Mouse (Mus musculus) heart, embryonic 16.5 days (tissue): ENCODE data around the gene Tspyl3. TPM values are rescaled to one million over a fixed set of nuclear protein-coding genes. Genes with fewer than 3 reads are reported as not detected.

ENCODE experiments used
- ATAC-seq: fragments of 200-750 bp; cut with Nextera tagmentation; replicated peaks from 2 replicates; pipeline ENCODE4 v1.8.0; 2017; ENCODE audit warnings: moderate number of reproducible peaks; ENCODE audit not compliant: insufficient read depth, low FRiP score; ENCODE audit errors: extremely low read depth
- H3K27ac ChIP-seq: fragments of 300-500 bp; sonication (generic); 2 replicates; pipeline ENCODE4 v1.5.1; 2014; ENCODE audit warnings: mild to moderate bottlenecking, low read length, control low read depth, moderate library complexity
- H3K27me3 ChIP-seq: fragments of 300-500 bp; sonication (generic); 2 replicates; pipeline ENCODE4 v1.6.1; 2014; ENCODE audit warnings: low read length, mixed read lengths; ENCODE audit not compliant: control insufficient read depth, insufficient read depth
- H3K36me3 ChIP-seq: fragments of 300-500 bp; sonication (generic); 2 replicates; pipeline ENCODE4 v1.6.1; 2014; ENCODE audit not compliant: control insufficient read depth, insufficient read depth
- H3K4me1 ChIP-seq: fragments of 300-500 bp; sonication (generic); 2 replicates; pipeline ENCODE4 v1.6.1; 2014; ENCODE audit warnings: low read length, mixed read lengths; ENCODE audit not compliant: control insufficient read depth, insufficient read depth
- H3K4me2 ChIP-seq: fragments of 300-500 bp; sonication (generic); 2 replicates; pipeline ENCODE4 v1.6.1; 2014; ENCODE audit warnings: low read depth, mild to moderate bottlenecking, control low read depth, low read length
- H3K4me3 ChIP-seq: fragments of 300-500 bp; sonication (generic); 2 replicates; pipeline ENCODE4 v1.5.1; 2014; ENCODE audit warnings: mild to moderate bottlenecking, control low read depth, low read length
- H3K9ac ChIP-seq: fragments of 300-500 bp; sonication (generic); 2 replicates; pipeline ENCODE4 v1.6.1; 2014; ENCODE audit warnings: low read length, control low read depth
- H3K9me3 ChIP-seq: fragments of 300-500 bp; sonication (generic); replicated peaks from 2 replicates; pipeline ENCODE4 v1.6.1; 2016; ENCODE audit warnings: low read length; ENCODE audit not compliant: control insufficient read depth
- WGBS: fragments of 180-500 bp; shearing (Covaris S2); extraction: QIAGEN DNeasy Blood & Tissue Kit; methylation state at CpG from one replicate; pipeline ENCODE4 v1.1.7; 2014; 5-methylcytosine and 5-hydroxymethylcytosine counted together
- polyA plus RNA-seq: library from polyadenylated mRNA; unstranded; fragments of >200 nt; fragmentation: Nextera tagmentation; extraction: Ambion mirVana; gene quantifications from 2 replicates; pipeline ENCODE4 v1.2.1, GENCODE M21; 2015

Tspyl3 gene
- polyA plus RNA-seq, 1 experiment from 2014 or later: 7.5 TPM

DNA sequence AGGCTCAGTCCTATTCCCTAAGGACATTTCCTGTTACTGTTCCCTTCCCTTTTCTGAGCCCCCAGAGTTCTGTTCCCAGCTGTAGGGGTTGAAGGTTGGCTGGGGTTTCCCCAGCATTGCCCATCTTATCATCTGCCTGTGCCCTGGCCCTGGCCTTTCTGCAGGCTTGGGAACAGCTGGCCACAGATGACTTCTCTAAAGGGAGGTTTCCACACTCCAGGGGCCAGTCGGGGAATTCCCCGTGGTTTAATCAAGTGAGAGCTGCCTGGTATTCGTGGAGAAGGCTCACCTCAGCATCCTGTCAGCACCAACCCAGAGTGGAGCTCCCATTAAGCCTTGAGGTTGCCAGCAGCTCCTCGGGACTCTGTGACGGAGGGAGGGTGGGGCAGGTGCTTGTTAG is 26.8 kb downstream of the Tspyl3 start:
- peak overlapping the region; percentile 22; the same call in 1 of the 2 replicates for H3K9ac ChIP-seq
- peak; percentile 28; the same call in 1 of the 2 replicates for ATAC-seq
- H3K4me2 ChIP-seq: no peak overlapping the region

DNA sequence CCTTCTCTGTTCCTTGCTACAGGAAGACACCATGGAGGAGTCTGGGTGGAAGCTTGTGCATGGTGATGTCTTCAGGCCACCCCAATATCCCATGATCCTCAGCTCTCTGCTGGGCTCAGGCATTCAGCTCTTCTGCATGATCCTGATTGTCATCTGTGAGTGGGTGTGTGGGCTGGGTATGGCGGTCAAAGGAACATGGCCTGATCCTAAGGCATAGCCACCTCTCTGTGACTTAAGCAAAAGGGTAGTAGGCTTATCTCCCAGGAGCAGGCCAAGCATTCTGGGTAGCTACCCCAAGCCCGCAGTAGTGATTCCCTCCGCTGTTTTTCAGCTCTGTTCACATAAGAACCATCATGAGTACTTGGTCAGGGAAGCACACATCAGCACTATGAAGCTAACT is 31.0 kb downstream of the Tspyl3 start:
- Histone ChIP-seq H3K27ac (no peak overlapping the region), H3K4me2 (no peak overlapping the region), H3K4me1 (no peaks in the 10 kb centered on the region), H3K9ac (no peak overlapping the region), H3K9me3 (no peaks in the 10 kb centered on the region), H3K36me3 (peaks cover 47% of the 10 kb centered on the region), H3K27me3 (no peaks in the 10 kb centered on the region), H3K4me3 (no peak overlapping the region)
- WGBS: 90% methylated on average over 3 of the region's 3 CpGs
- ATAC-seq: no peak

More for the DNA sequence above, 26.8 kb downstream of the Tspyl3 start:
- no peaks in the 10 kb centered on the region for H3K27me3 ChIP-seq
- H3K27ac ChIP-seq: peak overlapping the region; percentile 10; the same call in 1 of the 2 replicates
- peaks cover 50% of the 10 kb centered on the region for H3K36me3 ChIP-seq
- no peak overlapping the region for H3K4me3 ChIP-seq
- H3K4me1 ChIP-seq: no peaks in the 10 kb centered on the region
- WGBS: 25% methylated on average over 5 of the region's 5 CpGs
- no peaks in the 10 kb centered on the region for H3K9me3 ChIP-seq

DNA sequence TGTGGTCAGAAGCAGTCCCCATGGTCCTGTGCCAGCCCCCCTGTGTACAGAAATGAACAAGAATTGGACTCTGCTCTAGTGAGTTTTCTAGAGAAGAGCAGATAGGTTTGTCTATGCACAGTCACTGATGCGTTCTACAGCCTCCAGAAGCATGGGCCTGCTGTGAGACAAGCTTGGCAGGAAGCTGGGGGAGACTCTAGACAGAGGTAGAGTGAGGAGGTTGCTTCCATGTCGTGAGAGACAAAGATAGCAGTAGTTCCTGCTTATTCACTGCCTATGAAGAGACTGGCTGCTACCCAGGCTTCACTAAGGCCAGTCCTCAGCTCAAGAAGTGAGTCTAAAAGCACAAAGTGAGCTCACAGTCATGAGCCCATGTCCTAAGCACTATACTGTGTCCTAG is 34.0 kb downstream of the Tspyl3 start:
- 63% methylated on average over 2 of the region's 2 CpGs for WGBS
- no peaks in the 10 kb centered on the region for H3K27me3 ChIP-seq
- no peaks in the 10 kb centered on the region for H3K9me3 ChIP-seq
- H3K36me3 ChIP-seq: peaks cover 60% of the 10 kb centered on the region
- no peak overlapping the region for H3K9ac ChIP-seq
- H3K27ac ChIP-seq: no peak overlapping the region
- H3K4me1 ChIP-seq: peaks cover 2% of the 10 kb centered on the region
- ATAC-seq: no peak
- no peak overlapping the region for H3K4me2 ChIP-seq
- no peak overlapping the region for H3K4me3 ChIP-seq

DNA sequence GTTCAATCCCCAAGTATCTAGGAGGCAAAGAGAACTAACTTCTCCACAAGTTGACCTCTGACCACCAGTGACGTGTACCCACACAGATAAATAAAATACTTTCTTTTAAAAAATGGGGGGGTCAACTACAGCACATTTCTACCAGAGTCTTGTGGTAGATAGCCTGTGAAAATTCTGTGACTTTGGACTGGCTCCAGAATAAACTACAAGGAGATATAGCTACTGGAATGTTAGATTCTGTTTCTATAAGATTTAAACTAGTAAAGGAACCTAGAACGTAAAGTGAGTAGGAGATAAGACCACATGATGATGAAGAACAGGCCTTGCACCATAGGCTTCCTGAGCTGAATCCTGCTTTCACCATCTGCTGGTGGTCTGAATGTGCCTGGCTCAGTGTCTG is 37.4 kb downstream of the Tspyl3 start:
- Histone ChIP-seq H3K9ac (no peak overlapping the region), H3K27me3 (no peaks in the 10 kb centered on the region), H3K27ac (no peak overlapping the region), H3K4me1 (peaks cover 12% of the 10 kb centered on the region), H3K36me3 (peaks cover 54% of the 10 kb centered on the region), H3K4me2 (no peak overlapping the region), H3K4me3 (no peak overlapping the region), H3K9me3 (no peaks in the 10 kb centered on the region)
- WGBS: 65% methylated on average over 2 of the region's 2 CpGs
- ATAC-seq: no peak

GRCm38 (mm10) chr2:153186176-153186591 is 39.1 kb downstream of the Tspyl3 start:
- Histone ChIP-seq H3K9me3 (no peaks in the 10 kb centered on the region), H3K36me3 (peaks cover 46% of the 10 kb centered on the region), H3K27ac (peak overlapping the region; percentile 24; the same call in 1 of the 2 replicates), H3K9ac (no peak overlapping the region), H3K4me1 (peaks cover 12% of the 10 kb centered on the region), H3K4me3 (no peak overlapping the region), H3K27me3 (no peaks in the 10 kb centered on the region), H3K4me2 (no peak overlapping the region)
- peak; percentile 70 for ATAC-seq
- 33% methylated on average over 2 of the region's 2 CpGs for WGBS

DNA sequence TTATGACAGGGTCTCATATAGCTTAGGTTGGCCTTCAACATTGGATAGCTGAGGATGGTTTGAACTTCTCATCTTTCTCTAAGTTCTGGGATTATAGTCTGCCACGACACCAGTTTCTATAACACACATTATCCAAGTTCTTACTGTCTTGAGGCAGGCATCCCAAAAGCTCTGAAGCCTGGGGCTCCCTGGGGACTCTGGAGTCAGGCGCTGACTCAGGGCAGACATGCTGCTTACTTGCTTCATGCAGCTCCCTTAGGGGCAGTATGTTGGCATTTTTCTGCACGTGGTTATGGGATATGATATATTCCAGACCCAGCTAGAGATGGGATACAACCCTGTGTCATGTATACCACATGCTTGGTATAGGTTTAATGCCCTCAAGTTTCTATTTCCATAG is 45.3 kb downstream of the Tspyl3 start:
- Histone ChIP-seq H3K27ac (no peak overlapping the region), H3K4me2 (no peak overlapping the region), H3K4me1 (peaks cover 4% of the 10 kb centered on the region; the same call in 1 of the 2 replicates), H3K27me3 (no peaks in the 10 kb centered on the region), H3K9me3 (no peaks in the 10 kb centered on the region), H3K4me3 (no peak overlapping the region), H3K36me3 (peaks cover 24% of the 10 kb centered on the region), H3K9ac (no peak overlapping the region)
- no peak for ATAC-seq
- WGBS: 74% methylated on average over 3 of the region's 3 CpGs

GRCm38 (mm10) chr2:153179126-153179860 is 45.9 kb downstream of the Tspyl3 start:
- H3K27me3 ChIP-seq: no peaks in the 10 kb centered on the region
- no peaks in the 10 kb centered on the region; the same call in 1 of the 2 replicates for H3K9me3 ChIP-seq
- peaks cover 23% of the 10 kb centered on the region for H3K36me3 ChIP-seq
- H3K4me2 ChIP-seq: no peak overlapping the region
- no peak overlapping the region for H3K27ac ChIP-seq
- 77% methylated on average over 10 of the region's 10 CpGs for WGBS
- H3K9ac ChIP-seq: no peak overlapping the region
- no peak overlapping the region for H3K4me3 ChIP-seq
- H3K4me1 ChIP-seq: peaks cover 4% of the 10 kb centered on the region; the same call in 1 of the 2 replicates
- ATAC-seq: no peak

- no peak overlapping the region for H3K4me3 ChIP-seq
- no peak overlapping the region for H3K9ac ChIP-seq
- H3K9me3 ChIP-seq: no peaks in the 10 kb centered on the region; the same call in 1 of the 2 replicates
- peaks cover 14% of the 10 kb centered on the region for H3K36me3 ChIP-seq
- WGBS: 91% methylated on average over 3 of the region's 3 CpGs
- no peak for ATAC-seq
- no peak overlapping the region for H3K27ac ChIP-seq
- H3K4me1 ChIP-seq: peaks cover 4% of the 10 kb centered on the region; the same call in 1 of the 2 replicates
- no peak overlapping the region for H3K4me2 ChIP-seq
- no peaks in the 10 kb centered on the region for H3K27me3 ChIP-seq
Measured at GRCm38 (mm10) chr2:153177188-153177587, 48.1 kb downstream of the Tspyl3 start.

GRCm38 (mm10) chr2:153175995-153176570 is 49.2 kb downstream of the Tspyl3 start:
- ATAC-seq: no peak
- Histone ChIP-seq H3K36me3 (peaks cover 10% of the 10 kb centered on the region; the same call in 1 of the 2 replicates), H3K4me1 (peaks cover 4% of the 10 kb centered on the region; the same call in 1 of the 2 replicates), H3K4me2 (no peak overlapping the region), H3K4me3 (no peak overlapping the region), H3K27ac (no peak overlapping the region), H3K9ac (no peak overlapping the region), H3K27me3 (no peaks in the 10 kb centered on the region), H3K9me3 (no peaks in the 10 kb centered on the region; the same call in 1 of the 2 replicates)
- 63% methylated on average over 8 of the region's 8 CpGs for WGBS
